Mouse (Mus musculus) brain, embryonic 14.5 days (tissue): Measurements from ENCODE around the gene Stim1. TPM values are rescaled to one million over a fixed set of nuclear protein-coding genes. Genes with fewer than 3 reads are reported as not detected.
"Not testable (repeated sequence)": the region's sequence is repeated elsewhere in the genome, so short reads cannot be mapped to it uniquely, and the experiment has no call there.

Source experiments
- DNase-seq: peaks from one replicate; pipeline ENCODE4 v3.0.0-alpha.2; 2011; ENCODE audit warnings: low read depth
- CTCF ChIP-seq: fragments of 200-500 bp; IDR thresholded peaks from 2 replicates; pipeline ENCODE4 v1.5.1; 2012; ENCODE audit warnings: inconsistent platforms, mild to moderate bottlenecking, moderate library complexity, borderline replicate concordance; ENCODE audit not compliant: insufficient read depth, insufficient read length; ENCODE audit errors: extremely low read depth
- POLR2A ChIP-seq: fragments of 200-500 bp; IDR thresholded peaks from 2 replicates; pipeline ENCODE4 v1.6.1; 2012; ENCODE audit warnings: mild to moderate bottlenecking, inconsistent platforms, borderline replicate concordance; ENCODE audit not compliant: poor library complexity, insufficient read depth, insufficient read length, severe bottlenecking; ENCODE audit errors: extremely low read depth
- polyA plus RNA-seq: library from polyadenylated mRNA; depleted of rRNA; stranded (reverse); fragments of >200 nt; gene quantifications from 2 replicates; pipeline ENCODE4 v1.2.3, GENCODE M21; 2012; rRNA removed

The Stim1 gene
- polyA plus RNA-seq, 1 experiment, result 22.9 TPM

DNA sequence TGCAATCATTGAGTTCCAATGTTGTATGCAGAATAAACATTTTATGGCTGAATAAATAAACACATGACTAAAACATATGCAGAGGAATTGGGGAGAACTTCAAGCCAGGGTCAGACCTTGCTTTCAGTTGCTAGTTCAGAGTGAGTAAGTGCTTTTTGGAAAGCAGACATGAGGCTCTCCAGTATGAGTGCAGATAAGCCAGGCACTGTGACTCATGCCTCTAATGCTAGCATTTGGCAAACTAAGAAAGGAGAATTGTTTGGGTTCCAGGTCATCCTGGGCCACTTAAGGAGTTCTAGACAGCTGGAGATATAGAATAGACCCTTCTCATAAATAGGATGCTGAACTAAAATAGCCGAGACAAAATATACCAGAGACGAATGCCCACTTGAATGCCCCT, 216.1 kb downstream of the Stim1 start:
- TF ChIP-seq POLR2A (no peak), CTCF (no peak)
- no peak for DNase-seq

DNA sequence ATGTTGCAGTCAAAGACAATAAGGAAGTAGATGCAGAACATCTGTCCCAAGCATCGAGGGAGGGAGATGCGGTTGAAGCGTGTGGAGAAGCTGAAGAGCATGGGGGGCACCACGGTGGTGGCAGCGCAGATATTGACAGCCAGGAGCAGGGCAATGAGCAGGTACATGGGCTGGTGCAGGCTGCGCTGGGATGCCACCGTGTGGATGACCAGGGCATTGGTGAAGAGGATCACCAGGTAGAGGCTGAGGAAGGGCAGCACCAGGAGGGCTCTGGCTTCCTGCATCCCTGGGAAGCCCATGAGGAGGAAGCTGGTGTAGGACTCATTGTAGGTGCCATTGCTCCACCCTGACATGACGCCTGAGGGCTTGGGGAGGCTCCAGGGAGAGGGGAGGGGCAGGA, 217.2 kb downstream of the Stim1 start:
- not testable (repeated sequence) for DNase-seq

DNA sequence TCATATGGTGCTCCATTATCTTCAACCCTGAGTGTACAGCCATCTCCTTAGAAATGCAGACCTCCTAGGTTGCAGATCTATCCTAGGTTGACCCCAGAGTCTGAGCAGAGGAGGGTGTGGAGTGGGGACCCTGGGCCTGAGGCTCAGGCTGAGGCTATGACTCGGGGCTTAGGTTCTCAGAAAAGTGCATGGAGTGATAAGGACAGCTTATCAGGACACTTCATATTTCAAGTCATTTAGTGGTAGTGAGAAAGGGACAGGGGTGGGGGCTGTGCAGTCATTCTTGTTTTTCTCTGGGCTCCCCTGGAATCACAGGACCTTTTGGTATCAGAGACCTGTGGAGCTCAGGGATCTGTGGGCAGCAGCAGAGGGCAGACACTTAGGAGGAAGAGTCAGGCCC, 218.5 kb downstream of the Stim1 start:
- no peak for TF ChIP-seq CTCF
- no peak for DNase-seq

Other genes starting within 250 kb of the Stim1 start
- 18.4 and 19.6 TPM in 2 replicates for gene Il18bp, start 249.1 kb upstream of the Stim1 start, polyA plus RNA-seq
- gene Rnf121, start 202.3 kb upstream of the Stim1 start, polyA plus RNA-seq, result 65.8 and 95.5 TPM in 2 replicates
- 44.4 and 63.2 TPM in 2 replicates for gene Xndc1, start 202.3 kb upstream of the Stim1 start, polyA plus RNA-seq
- 5.7 and 7.7 TPM in 2 replicates for gene Xntrpc, start 202.1 kb upstream of the Stim1 start, polyA plus RNA-seq
- 3.4 and 5.8 TPM in 2 replicates for gene Trpc2, start 184.7 kb upstream of the Stim1 start, polyA plus RNA-seq
- gene Art1, start 166.1 kb upstream of the Stim1 start, polyA plus RNA-seq, result 0.34 and 0.39 TPM in 2 replicates
- gene Art5, start 158.3 kb upstream of the Stim1 start, polyA plus RNA-seq, result 0.26 and 0.69 TPM in 2 replicates
- gene Chrna10, start 151.0 kb upstream of the Stim1 start, polyA plus RNA-seq, result 0.04 and 0.05 TPM in 2 replicates
- 18.7 and 26.0 TPM in 2 replicates for gene Nup98, start 57.6 kb upstream of the Stim1 start, polyA plus RNA-seq
- 59.4 and 67.0 TPM in 2 replicates for gene Pgap2, start 57.6 kb upstream of the Stim1 start, polyA plus RNA-seq
- gene Rhog, start 11.8 kb upstream of the Stim1 start, polyA plus RNA-seq, result 12.5 and 18.0 TPM in 2 replicates
- 46.1 and 54.4 TPM in 2 replicates for gene Rrm1, start 173.9 kb downstream of the Stim1 start, polyA plus RNA-seq
- gene Olfr543, start 213.9 kb downstream of the Stim1 start, polyA plus RNA-seq, result not detected in 2 replicates
- not detected in 2 replicates for gene Olfr544, start 220.5 kb downstream of the Stim1 start, polyA plus RNA-seq
- gene Olfr545, start 231.8 kb downstream of the Stim1 start, polyA plus RNA-seq, result not detected in 2 replicates